Mouse (Mus musculus): ENCODE measurements around the gene Slc28a3.

GRCm38 (mm10) chr13:58536466-58537231 is 74.0 kb downstream of the Slc28a3 start:
- TF ChIP-seq POLR2A (IDR thresholded peaks at IDR 0.05; ENCODE audit: extremely low read depth, insufficient read depth, low read length) = no peak
- TF ChIP-seq CTCF (IDR thresholded peaks at IDR 0.05; ENCODE audit: extremely low read depth, insufficient read depth, low read length) = no peak
